Mouse (Mus musculus) bone marrow, adult 2 months (tissue): ENCODE measurements around the gene Slc38a3.

ENCODE experiments used
- CTCF ChIP-seq: fragments of 200-500 bp; IDR thresholded peaks from 2 replicates; pipeline ENCODE4 v1.5.1; 2011; ENCODE audit warnings: low read length, control low read depth; ENCODE audit not compliant: control insufficient read depth, insufficient read depth
- POLR2A ChIP-seq: fragments of 200-500 bp; IDR thresholded peaks from 2 replicates; pipeline ENCODE4 v1.6.1; 2011; ENCODE audit warnings: low read depth, mild to moderate bottlenecking, control low read depth, low read length, borderline replicate concordance; ENCODE audit not compliant: control insufficient read depth

DNA sequence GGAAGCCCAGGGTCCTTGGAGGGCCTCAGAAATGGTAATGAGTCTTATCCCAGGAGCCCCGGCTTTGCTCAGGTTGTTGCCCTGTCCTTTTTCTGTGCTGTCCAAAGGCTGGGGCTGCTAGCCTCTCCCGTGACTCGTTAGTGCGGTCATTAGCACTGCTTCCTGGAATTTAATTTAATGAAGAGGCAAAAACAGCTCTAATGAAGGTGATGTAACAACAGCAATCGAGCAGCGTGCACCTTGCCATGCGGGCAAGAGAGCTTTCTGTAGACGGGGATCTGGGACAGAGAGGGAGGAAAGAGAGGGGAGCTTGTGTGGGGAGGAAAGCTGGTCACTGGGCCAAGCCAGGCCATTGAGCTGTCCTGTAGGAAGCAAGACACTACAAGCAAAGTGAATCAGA is 27.7 kb downstream of the Slc38a3 start:
- TF ChIP-seq CTCF (no peak), POLR2A (no peak)
